Mouse (Mus musculus): Measurements from ENCODE around the gene Epb41l1. TPM values are rescaled to one million over a fixed set of nuclear protein-coding genes. Genes with fewer than 3 reads are reported as not detected.

The Epb41l1 gene
- polyA plus RNA-seq, 1 experiment: 4.9 TPM

DNA sequence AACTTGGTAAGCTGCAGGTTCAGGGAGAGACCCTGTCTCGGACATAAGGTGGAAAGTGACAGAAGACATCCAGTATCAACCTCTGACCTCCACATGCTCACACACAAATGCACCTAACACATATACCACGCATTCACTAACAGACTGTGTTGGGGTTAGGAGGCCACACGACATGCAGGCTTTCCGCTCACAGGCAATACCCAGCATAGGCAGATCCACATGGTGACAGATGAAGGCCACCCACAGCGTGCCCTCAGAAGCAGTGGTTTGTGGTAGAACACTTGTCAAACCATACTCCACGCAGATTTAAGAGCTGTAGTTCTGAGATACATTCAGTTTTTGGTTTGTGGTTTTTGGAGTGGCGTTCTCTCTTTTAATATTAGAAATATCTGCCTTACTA is 147.9 kb downstream of the Epb41l1 start:
- DNase-seq: no peak
- no peak overlapping the region for H3K4me3 ChIP-seq (ENCODE audit: control insufficient read depth, insufficient read depth, low read length)
- H3K4me1 ChIP-seq (replicated peaks; ENCODE audit: control insufficient read depth, insufficient read depth, low read length): no peaks in the 10 kb centered on the region
- H3K27ac ChIP-seq (ENCODE audit: control insufficient read depth, insufficient read depth, low read length): no peak overlapping the region
- peaks cover 13% of the 10 kb centered on the region for H3K36me3 ChIP-seq (ENCODE audit: control insufficient read depth, insufficient read depth, low read length)
- H3K27me3 ChIP-seq (ENCODE audit: control insufficient read depth, insufficient read depth, low read length): no peaks in the 10 kb centered on the region
- TF ChIP-seq CTCF (IDR thresholded peaks at IDR 0.05; ENCODE audit: borderline replicate concordance, control insufficient read depth, extremely low read depth, insufficient read depth, low read length, poor library complexity) (no peak), POLR2A (IDR thresholded peaks at IDR 0.05; ENCODE audit: control insufficient read depth, extremely low read depth, insufficient read depth, low read length, poor library complexity) (no peak)
- 73% methylated on average over 7 of the region's 7 CpGs for WGBS

DNA sequence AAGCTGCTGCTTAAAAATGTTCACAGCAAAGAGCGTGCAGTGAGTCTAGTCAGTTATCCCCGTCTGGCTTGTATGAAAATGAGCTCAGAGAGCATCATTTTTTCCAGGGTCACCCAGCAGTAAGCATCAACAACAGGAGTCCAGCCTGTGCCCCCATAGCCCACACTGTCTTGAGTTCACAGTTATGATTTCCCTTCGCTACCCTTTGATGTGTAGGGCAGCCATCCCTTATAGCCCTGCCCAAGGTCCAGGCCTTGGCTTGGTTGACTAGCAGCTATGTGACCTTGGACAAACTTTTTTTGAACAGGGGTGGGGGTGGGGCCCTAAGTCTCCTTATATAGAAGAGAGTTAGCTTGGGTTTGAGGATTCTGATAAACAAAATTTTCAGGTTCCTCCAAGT is 148.6 kb downstream of the Epb41l1 start:
- no peaks in the 10 kb centered on the region for H3K4me1 ChIP-seq (replicated peaks; ENCODE audit: control insufficient read depth, insufficient read depth, low read length)
- no peaks in the 10 kb centered on the region for H3K27me3 ChIP-seq (ENCODE audit: control insufficient read depth, insufficient read depth, low read length)
- H3K4me3 ChIP-seq (ENCODE audit: control insufficient read depth, insufficient read depth, low read length): no peak overlapping the region
- peaks cover 13% of the 10 kb centered on the region for H3K36me3 ChIP-seq (ENCODE audit: control insufficient read depth, insufficient read depth, low read length)
- no peak overlapping the region for H3K27ac ChIP-seq (ENCODE audit: control insufficient read depth, insufficient read depth, low read length)
- TF ChIP-seq POLR2A (IDR thresholded peaks at IDR 0.05; ENCODE audit: control insufficient read depth, extremely low read depth, insufficient read depth, low read length, poor library complexity) (no peak), CTCF (IDR thresholded peaks at IDR 0.05; ENCODE audit: borderline replicate concordance, control insufficient read depth, extremely low read depth, insufficient read depth, low read length, poor library complexity) (no peak)
- no peak for DNase-seq
- WGBS: 98% methylated on average over 3 of the region's 3 CpGs

DNA sequence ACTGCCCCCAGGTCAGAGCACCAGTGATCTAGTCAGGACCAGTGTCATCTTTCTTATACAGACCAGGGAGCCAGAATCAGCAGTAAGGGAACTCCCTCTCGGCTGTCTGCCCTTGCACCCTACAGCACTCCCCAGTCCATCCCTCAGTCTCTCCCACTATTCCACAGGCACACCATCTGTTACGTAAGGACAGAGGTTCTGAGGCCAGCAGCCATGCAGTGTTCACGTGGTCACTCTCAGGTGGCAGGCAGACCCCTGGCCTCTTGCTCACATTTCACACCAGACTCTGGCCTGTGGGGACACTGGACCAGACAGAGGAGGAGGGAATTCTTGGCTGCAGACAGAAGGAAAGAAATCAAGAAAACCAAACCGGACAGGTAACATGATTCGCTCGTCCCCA is 150.8 kb downstream of the Epb41l1 start:
- TF ChIP-seq POLR2A (IDR thresholded peaks at IDR 0.05; ENCODE audit: control insufficient read depth, extremely low read depth, insufficient read depth, low read length, poor library complexity) (no peak), CTCF (IDR thresholded peaks at IDR 0.05; ENCODE audit: borderline replicate concordance, control insufficient read depth, extremely low read depth, insufficient read depth, low read length, poor library complexity) (no peak)
- no peaks in the 10 kb centered on the region for H3K4me1 ChIP-seq (replicated peaks; ENCODE audit: control insufficient read depth, insufficient read depth, low read length)
- DNase-seq: no peak
- WGBS: 93% methylated on average over 6 of the region's 6 CpGs
- H3K4me3 ChIP-seq (ENCODE audit: control insufficient read depth, insufficient read depth, low read length): no peak overlapping the region
- H3K27ac ChIP-seq (ENCODE audit: control insufficient read depth, insufficient read depth, low read length): no peak overlapping the region
- peaks cover 13% of the 10 kb centered on the region for H3K36me3 ChIP-seq (ENCODE audit: control insufficient read depth, insufficient read depth, low read length)
- no peaks in the 10 kb centered on the region for H3K27me3 ChIP-seq (ENCODE audit: control insufficient read depth, insufficient read depth, low read length)

DNA sequence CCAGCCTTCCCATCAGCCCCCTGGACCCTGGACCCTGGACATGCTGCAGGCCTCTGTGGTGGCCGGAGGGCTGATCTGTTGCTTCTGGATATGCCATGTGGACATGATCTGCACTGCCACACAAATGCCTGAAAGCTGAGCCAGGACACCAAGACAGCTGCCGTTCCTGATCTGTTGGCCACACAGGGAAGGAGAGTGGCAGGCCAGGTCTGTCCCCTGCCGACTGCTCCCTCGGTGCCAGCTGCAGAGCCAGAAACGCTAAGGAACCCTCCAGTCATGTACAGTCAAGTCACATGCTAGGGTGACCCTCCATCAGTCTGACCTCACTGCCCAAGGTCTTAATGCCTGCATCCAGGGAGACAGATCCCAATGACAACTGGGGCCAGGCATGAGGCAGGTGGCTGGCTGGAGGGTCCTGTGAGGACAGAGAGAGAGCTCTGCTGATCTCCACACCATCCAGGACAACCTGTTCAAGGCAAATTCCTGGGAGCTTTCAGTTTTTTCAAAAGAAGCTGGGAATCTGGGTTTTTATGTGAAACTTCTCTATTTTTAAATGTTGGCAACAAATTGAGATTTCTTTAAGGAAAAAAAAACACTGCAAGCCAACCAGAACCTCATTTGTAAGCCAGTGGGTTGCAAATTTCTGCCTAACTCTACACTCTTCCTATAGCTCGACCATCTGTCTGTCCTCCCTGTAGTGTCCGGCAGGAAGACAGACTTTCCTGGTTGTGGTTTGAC is 156.3 kb downstream of the Epb41l1 start:
- Histone ChIP-seq H3K36me3 (ENCODE audit: control insufficient read depth, insufficient read depth, low read length) (no peaks in the 10 kb centered on the region), H3K27ac (ENCODE audit: control insufficient read depth, insufficient read depth, low read length) (no peak overlapping the region), H3K4me3 (ENCODE audit: control insufficient read depth, insufficient read depth, low read length) (no peak overlapping the region), H3K27me3 (ENCODE audit: control insufficient read depth, insufficient read depth, low read length) (no peaks in the 10 kb centered on the region), H3K4me1 (replicated peaks; ENCODE audit: control insufficient read depth, insufficient read depth, low read length) (no peaks in the 10 kb centered on the region)
- TF ChIP-seq POLR2A (IDR thresholded peaks at IDR 0.05; ENCODE audit: control insufficient read depth, extremely low read depth, insufficient read depth, low read length, poor library complexity) (no peak), CTCF (IDR thresholded peaks at IDR 0.05; ENCODE audit: borderline replicate concordance, control insufficient read depth, extremely low read depth, insufficient read depth, low read length, poor library complexity) (no peak)
- no peak for DNase-seq
- 77% methylated on average over 7 of the region's 7 CpGs for WGBS

DNA sequence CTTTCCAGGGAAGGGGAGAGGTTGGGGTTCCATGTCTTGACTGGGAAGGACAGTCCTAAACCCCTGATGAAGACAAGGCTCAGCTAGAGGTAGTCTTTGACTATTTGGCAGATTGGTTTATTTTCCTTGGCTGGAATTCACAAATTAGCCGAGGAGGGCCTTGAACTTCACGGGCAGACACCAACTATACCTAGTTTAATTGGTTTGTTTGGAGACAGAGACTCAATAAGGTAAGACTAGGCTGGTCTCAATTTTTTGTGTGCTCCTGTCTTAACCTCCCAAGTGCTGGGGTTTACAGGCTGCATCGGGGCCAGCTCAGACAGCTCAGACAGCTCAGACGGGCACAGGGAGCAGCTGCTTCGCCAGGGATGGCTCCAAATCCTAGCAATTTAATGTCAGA is 159.8 kb downstream of the Epb41l1 start:
- no peaks in the 10 kb centered on the region for H3K4me1 ChIP-seq (replicated peaks; ENCODE audit: control insufficient read depth, insufficient read depth, low read length)
- H3K4me3 ChIP-seq (ENCODE audit: control insufficient read depth, insufficient read depth, low read length): no peak overlapping the region
- no peak overlapping the region for H3K27ac ChIP-seq (ENCODE audit: control insufficient read depth, insufficient read depth, low read length)
- no peaks in the 10 kb centered on the region for H3K36me3 ChIP-seq (ENCODE audit: control insufficient read depth, insufficient read depth, low read length)
- no peak for DNase-seq
- whole genome bisulfite sequencing: 87% methylated on average over 5 of the region's 5 CpGs
- no peaks in the 10 kb centered on the region for H3K27me3 ChIP-seq (ENCODE audit: control insufficient read depth, insufficient read depth, low read length)
- TF ChIP-seq CTCF (IDR thresholded peaks at IDR 0.05; ENCODE audit: borderline replicate concordance, control insufficient read depth, extremely low read depth, insufficient read depth, low read length, poor library complexity) (no peak), POLR2A (IDR thresholded peaks at IDR 0.05; ENCODE audit: control insufficient read depth, extremely low read depth, insufficient read depth, low read length, poor library complexity) (no peak)

DNA sequence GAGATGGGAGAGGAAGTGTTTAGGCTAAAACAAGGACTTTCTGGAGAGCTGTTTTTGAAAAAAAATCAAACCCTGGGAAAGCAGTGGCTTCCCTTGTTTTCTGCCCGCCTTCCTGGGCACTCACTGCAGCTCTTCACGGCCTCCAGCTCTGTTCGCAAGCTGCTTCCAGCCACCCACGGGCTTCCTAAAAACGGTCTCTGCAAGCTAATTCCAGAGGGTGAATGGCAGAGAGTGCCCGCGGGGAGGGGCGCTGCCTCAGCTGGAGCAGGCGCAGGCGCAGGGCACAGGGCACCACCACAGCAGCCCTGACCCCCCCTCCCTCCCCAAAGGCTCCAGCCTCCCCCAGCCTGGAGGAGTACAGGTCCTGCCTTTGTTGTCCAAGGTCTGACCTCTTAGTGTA is 160.5 kb downstream of the Epb41l1 start:
- WGBS: 51% methylated on average over 10 of the region's 10 CpGs
- no peak for DNase-seq
- no peaks in the 10 kb centered on the region for H3K27me3 ChIP-seq (ENCODE audit: control insufficient read depth, insufficient read depth, low read length)
- H3K4me1 ChIP-seq (replicated peaks; ENCODE audit: control insufficient read depth, insufficient read depth, low read length): no peaks in the 10 kb centered on the region
- no peak for TF ChIP-seq POLR2A (IDR thresholded peaks at IDR 0.05; ENCODE audit: control insufficient read depth, extremely low read depth, insufficient read depth, low read length, poor library complexity)
- no peak for TF ChIP-seq CTCF (IDR thresholded peaks at IDR 0.05; ENCODE audit: borderline replicate concordance, control insufficient read depth, extremely low read depth, insufficient read depth, low read length, poor library complexity)
- H3K4me3 ChIP-seq (ENCODE audit: control insufficient read depth, insufficient read depth, low read length): no peak overlapping the region
- H3K36me3 ChIP-seq (ENCODE audit: control insufficient read depth, insufficient read depth, low read length): no peaks in the 10 kb centered on the region
- no peak overlapping the region for H3K27ac ChIP-seq (ENCODE audit: control insufficient read depth, insufficient read depth, low read length)

DNA sequence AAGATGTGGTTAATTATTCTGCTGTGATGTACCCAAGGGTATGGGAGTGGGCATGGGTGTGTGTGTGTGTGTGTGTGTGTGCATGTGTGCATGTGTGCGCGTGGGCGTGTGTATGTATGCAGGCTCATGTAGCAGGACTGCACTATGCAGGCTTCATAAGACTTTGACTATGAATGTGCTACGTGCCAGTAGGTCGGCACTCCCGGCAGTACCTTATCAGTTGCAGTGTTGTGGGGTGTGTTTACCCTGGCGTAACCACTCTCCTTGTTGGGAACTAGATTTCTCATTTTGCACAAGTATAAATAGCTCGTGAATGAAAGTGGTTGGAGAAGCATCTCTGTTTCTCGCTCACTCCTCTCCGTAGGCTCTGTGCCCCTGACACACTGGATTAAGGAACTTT is 162.2 kb downstream of the Epb41l1 start:
- no peak for TF ChIP-seq CTCF (IDR thresholded peaks at IDR 0.05; ENCODE audit: borderline replicate concordance, control insufficient read depth, extremely low read depth, insufficient read depth, low read length, poor library complexity)
- Histone ChIP-seq H3K4me3 (ENCODE audit: control insufficient read depth, insufficient read depth, low read length) (no peak overlapping the region), H3K27ac (ENCODE audit: control insufficient read depth, insufficient read depth, low read length) (no peak overlapping the region), H3K4me1 (replicated peaks; ENCODE audit: control insufficient read depth, insufficient read depth, low read length) (no peaks in the 10 kb centered on the region), H3K27me3 (ENCODE audit: control insufficient read depth, insufficient read depth, low read length) (no peaks in the 10 kb centered on the region), H3K36me3 (ENCODE audit: control insufficient read depth, insufficient read depth, low read length) (no peaks in the 10 kb centered on the region)
- no peak for DNase-seq
- WGBS: 91% methylated on average over 10 of the region's 10 CpGs
